Mouse (Mus musculus) T-helper 17 cell (primary cell): ENCODE measurements around the gene Zc3h7b.
"Not testable (repeated sequence)": the region's sequence is repeated elsewhere in the genome, so short reads cannot be mapped to it uniquely, and the experiment has no call there.

Experiments used
- in situ Hi-C, 2 experiments: fragments of 300-600 bp; cut with MboI, MseI; formaldehyde crosslinking; loops; 1 replicate in 1 of 2; 2 replicates in 1 of 2; pipeline ENCODE4 v1.15.1; 2025; ENCODE audit warnings: high pct_unique_total_duplicates in 2 of 2

Gene Zc3h7b

GRCm38 (mm10) chr15:81735075-81735474, 9.8 kb upstream of the Zc3h7b start:
- in situ Hi-C loops, result no loop called here

GRCm38 (mm10) chr15:81739296-81739695, 5.6 kb upstream of the Zc3h7b start:
- in situ Hi-C loops, result no loop called here

- in situ Hi-C loops, result no loop called here
Measured at GRCm38 (mm10) chr15:81739924-81740323, 4.9 kb upstream of the Zc3h7b start.

DNA sequence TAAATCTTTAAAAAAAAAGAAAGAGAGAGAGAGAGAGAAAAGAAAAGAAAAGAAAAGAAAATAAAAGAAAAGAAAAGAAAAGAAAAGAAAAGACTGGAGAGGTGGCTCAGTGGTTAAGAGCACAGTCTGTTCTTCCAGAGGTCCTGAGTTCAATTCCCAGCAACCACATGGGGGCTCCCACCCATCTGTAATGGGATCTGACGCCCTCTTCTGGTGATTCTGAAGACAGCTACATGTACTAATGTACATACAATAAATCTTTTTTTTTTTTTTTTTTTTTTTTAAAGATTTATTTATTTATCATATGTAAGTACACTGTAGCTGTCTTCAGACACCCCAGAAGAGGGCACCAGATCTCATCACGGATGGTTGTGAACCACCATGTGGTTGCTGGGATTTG, 2.5 kb upstream of the Zc3h7b start:
- in situ Hi-C loops, result not testable (repeated sequence)

DNA sequence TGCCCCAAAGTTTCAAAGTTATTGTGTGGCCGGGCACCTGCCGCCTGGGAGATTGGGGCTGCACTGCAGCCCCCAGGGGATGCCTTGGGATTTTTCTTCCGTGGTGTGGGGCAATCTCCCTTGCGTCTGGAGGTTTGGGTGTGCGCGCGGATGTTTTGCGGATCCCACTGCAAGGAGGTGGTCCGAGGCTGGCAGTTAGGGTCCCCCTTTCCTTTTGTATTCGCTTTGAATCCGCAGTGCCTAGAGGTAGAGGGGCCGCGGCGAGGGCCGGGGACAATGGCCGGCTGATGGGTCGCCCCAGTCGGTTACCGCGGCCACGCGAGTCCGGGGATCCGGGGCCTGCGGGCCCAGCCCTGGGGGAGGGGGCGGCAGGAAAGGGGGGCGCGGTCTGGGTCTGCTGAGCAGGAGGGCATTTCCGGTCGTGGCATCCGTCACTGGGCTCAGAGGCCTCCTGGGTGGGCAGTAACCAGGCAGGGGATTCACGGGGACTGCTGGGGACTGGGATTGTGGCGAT, 801 bp downstream of the Zc3h7b start:
- in situ Hi-C loops, result no loop called here

GRCm38 (mm10) chr15:81749742-81750141, 4.9 kb downstream of the Zc3h7b start:
- in situ Hi-C loops, result no loop called here

GRCm38 (mm10) chr15:81753669-81754068, 8.8 kb downstream of the Zc3h7b start:
- in situ Hi-C loops, result no loop called here

GRCm38 (mm10) chr15:81758701-81759100, 13.8 kb downstream of the Zc3h7b start:
- in situ Hi-C loops, result no loop called here

- in situ Hi-C loops, result no loop called here
Measured at GRCm38 (mm10) chr15:81759542-81759941, 14.7 kb downstream of the Zc3h7b start.

DNA sequence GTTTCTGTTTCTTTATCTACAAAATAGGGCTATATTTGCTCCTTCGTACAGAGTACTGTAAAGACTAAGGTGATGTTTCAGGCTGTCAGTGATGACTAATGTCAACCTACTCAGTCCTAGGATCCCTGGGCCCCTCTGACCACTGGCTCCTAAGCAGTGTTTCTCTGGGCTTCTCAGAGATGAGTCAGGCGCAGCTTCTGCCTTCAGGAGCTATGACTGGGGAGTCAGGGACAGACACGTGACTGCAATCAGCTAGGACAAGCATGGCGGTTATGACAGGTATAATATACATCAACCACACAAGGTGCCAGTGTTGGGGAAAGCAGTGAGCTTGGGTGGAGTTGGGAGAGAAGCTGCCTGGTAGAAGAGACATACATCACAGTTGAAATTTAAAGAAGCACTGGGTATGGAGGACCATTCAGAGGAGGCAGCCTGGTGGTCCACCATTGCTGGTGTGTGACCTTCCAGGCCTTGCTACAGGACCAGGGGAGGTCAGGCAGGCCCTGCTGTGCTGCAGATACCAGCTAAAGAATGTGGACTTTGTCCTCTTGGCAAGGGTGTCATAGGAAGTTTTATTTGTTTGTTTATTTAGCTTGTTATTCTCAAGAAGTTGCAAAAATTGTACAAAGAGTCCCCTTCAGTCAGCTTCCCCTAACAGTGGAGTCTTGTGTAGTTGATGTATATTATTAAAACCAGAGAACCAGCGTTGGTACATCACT, 15.7 kb downstream of the Zc3h7b start:
- in situ Hi-C loops, result no loop called here

- in situ Hi-C loops, result no loop called here
Measured at GRCm38 (mm10) chr15:81761381-81761780, 16.5 kb downstream of the Zc3h7b start.

DNA sequence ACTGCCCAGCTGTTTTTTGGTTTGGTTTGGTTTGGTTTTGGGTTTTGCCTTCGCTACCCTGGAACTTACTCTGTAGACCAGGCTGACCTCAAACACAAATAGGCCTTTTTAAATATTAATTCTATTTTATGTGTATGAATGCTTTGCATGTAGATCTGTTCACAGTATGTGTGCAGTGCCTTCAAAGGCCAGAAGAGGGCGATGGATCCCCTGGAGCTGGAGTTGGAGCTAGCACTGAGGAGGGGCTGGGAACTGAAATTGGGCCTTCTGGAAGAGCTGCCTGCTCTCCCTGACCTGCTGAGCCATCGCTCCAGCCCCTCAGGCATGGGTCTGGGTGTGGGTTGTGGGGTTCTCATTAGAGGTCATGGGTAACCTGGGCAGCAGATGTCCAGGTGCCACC, 17.1 kb downstream of the Zc3h7b start:
- in situ Hi-C loops, result no loop called here

GRCm38 (mm10) chr15:81764573-81764972, 19.7 kb downstream of the Zc3h7b start:
- in situ Hi-C loops, result no loop called here

DNA sequence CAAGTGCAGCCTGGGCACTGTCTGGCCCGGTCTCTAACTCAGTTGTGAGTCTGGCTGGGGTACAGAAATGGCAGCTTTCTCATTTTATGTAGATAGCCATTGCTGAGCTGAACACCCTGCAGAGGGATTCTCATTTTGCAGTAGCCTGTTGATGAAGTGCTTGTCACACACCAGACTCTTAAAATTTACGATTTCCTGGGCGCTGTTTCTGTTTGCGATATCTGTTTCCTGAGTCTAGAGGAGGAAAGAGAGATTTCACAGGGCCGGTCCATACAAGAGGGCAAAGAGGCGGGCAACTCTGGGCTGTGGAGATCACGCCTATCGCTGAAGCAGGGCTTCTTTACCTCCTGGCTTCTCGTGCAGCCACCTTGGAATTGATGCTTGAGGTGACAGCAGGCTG, 20.8 kb downstream of the Zc3h7b start:
- in situ Hi-C loops, result no loop called here

DNA sequence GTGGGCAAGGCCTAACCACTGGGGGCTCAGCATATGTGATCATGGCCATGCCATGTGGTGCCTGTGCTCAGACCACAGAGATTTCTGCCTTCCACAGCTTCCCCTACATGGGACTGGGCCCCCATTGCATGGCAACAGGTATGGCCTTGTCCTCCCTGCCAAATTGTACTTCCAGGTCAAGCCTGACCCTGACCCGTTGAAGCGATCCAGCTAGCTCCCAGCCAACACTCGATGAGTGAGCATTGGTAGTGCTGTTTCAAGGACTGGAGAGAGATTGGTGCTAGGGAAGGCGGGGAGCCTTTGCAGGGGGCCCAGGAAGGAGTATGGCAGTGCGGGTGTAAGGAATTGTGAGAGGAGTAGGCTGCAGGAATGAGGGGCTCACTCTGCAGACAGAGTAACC, 21.6 kb downstream of the Zc3h7b start:
- in situ Hi-C loops, result no loop called here

DNA sequence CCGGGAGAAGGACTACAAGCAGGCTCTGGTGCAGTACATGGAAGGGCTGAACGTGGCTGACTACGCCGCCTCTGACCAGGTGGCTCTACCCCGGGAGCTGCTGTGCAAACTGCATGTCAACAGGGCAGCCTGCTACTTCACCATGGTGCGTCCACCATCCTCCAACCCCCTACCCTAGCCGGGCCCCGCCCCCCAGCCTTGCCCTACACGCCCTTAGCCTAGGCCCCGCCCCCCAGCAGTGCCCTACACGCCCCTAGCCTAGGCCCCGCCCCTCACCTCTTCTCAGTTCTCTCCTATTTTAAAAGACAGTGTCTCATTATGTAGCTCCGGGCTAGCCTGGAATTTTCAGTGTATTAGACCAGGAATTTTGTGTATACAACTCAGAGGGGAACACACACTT, 24.2 kb downstream of the Zc3h7b start:
- in situ Hi-C loops, result no loop called here

GRCm38 (mm10) chr15:81772431-81773120, 27.7 kb downstream of the Zc3h7b start:
- in situ Hi-C loops, result no loop called here

- in situ Hi-C loops, result no loop called here
Measured at GRCm38 (mm10) chr15:81774505-81775171, 29.8 kb downstream of the Zc3h7b start.

DNA sequence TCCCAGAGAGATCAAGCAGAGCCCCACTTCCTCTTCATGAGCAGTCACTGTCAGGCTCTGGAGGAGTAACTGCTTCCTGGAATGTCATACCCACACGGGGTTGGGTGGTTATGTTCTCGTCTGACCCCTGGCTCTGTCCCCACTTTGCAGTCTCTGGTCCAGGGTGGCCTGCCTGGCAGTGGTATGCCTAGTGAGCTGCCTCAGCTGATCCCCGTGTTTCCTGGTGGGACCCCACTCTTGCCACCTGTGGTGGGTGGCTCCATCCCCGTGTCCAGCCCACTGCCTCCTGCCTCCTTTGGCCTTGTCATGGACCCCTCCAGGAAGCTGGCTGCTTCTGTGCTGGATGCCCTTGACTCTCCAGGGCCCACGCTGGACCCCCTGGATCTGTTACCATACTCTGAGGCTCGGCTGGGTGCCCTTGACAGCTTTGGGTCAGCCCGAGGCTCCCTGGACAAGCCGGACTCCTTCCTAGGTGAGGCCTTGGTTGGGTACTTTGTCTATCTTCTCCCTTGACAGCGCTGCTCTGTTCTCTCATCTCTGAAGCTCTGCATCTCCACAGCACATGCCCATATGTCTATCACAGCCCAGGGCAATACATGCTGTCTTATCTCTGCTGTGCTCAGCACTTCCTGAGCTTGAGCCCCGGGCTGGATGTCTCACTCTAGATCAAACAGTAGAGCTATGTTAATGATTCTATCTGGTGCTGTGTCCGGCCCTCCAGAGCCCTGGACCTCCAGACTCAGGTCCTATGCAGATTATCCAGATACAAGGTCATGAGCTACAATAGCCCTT, 32.0 kb downstream of the Zc3h7b start:
- in situ Hi-C loops, result no loop called here

DNA sequence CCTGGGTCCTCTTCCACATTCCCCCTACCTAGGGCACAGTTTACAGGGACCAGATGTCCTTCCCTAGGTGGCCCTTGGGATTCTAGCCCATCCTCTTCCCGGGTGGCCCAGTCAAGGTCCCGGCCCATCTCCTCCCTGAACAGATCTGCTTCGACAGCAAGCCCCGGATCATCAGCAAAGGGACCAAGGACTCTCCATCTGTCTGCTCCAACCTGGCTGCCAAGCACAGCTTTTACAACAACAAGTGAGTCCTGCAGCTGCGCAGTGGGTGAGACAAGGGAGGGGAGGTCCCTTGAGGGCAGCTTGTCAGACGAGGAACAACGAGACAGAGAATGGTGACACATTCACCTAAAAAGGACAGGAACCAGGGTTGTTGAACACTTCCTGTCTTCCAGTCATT, 37.0 kb downstream of the Zc3h7b start:
- in situ Hi-C loops, result no loop called here

- in situ Hi-C loops, result no loop called here
Measured at GRCm38 (mm10) chr15:81784762-81785161, 39.9 kb downstream of the Zc3h7b start.

- in situ Hi-C loops, result no loop called here
Measured at GRCm38 (mm10) chr15:81785701-81786100, 40.8 kb downstream of the Zc3h7b start.
